Mouse (Mus musculus) spleen, adult 12 weeks (tissue): ENCODE results near the gene Dcbld2.

Experiments used
- DNase-seq: peaks from one replicate; pipeline ENCODE4 v3.0.0; 2022; ENCODE audit warnings: low spot score

The Dcbld2 gene

DNA sequence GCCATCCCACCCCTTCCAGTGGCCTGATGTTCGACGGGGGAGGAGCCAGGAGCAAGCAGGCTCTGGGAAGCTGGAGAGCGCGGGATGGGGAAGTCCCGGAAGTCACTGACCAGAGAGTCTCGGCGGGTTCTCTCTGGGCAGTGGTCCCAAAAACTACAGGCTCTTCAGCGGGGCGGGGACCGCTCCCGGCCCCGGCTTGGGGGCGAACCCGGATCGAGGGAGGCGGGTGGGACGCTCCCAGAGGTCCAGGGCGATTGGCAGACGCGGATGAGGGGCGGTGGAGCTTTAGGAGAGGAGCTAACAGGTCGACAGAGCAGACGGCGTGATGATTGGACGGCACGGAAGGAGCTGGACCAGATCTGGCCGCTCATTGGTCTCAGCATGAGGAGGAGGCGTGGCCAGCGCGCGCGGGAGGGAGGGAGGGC, at the start of gene Dcbld2:
Dcbld2 (plus strand) TSS at position 382 of the 425 bp plus-strand sequence.
- peak; percentile 85 for DNase-seq

DNA sequence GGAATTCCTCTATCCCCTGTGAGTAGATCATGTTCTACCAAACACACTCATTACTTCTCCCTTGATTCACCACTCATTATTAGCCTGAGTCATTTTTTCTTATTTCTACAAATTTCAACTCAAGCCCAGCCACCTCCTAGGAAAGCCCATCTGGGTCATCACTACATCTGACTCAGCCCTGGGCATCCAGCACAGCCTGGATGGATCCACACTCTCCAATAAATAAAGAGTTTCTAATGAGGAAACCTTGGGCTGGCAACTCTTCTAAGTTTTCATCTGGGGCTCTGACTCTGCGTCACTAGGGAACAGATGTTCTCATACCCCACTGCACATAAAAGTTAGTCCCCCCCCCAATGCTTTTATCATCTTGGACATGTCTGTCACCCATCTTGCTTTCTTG, 31.1 kb upstream of the Dcbld2 start:
- DNase-seq, result no peak

DNA sequence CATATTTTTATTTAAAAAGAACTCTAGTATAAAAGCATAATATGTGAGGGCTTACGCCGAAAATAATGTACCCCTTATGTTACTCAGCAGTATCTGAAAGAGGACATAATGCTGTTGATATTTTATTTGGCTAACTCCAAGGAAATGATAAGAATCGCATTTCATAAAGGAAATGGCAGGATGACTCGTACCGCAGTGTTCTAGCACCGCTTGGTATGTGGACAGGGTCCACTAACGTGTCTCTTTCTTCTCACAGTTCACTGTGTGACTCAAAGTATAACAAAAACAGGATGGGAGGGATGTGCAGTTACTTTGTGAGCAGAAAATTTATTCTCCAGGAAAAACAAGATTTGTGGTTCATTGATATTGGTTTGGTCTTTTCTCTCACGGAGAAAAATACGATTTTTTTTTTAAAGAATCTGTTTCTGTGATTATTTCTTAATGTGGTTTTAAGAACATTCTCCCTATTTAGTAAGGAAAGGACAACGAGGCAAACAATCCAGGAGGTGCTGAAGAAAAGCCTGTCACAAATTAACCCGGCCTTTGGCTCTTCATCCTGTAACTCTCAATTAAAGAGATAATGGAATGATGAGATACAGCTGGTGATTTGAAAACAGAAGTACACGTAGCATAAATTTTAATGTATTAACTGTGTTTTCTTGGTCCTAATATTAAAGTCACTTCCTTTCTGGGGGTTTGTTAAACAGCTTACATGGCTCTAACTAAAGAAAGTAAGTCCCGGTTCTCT, 30.3 kb upstream of the Dcbld2 start:
- DNase-seq, result no peak

DNA sequence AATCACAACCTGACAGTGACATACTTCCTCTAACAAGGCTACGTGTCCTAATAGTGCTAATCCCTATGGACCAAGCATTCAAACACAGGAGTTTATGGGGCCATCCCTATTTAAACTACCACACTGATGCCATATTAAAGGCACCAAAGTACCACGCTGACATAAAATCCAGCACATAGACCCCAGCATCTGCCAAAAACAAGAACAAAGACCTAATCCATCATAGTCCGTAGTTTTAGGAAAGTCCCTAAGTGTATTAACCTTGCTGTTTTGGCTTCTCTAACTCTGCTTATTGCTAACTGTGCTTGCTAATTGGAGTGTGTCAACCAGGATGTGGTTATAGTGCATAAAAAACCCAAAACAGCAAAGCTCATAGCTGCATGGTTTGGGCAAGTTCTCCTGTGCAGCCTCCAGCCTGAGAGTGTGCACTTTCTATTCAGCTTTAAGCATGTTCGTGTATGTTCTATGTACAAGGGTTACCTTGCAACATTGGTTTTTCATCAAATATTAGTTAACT, 21.9 kb upstream of the Dcbld2 start:
- no peak for DNase-seq

DNA sequence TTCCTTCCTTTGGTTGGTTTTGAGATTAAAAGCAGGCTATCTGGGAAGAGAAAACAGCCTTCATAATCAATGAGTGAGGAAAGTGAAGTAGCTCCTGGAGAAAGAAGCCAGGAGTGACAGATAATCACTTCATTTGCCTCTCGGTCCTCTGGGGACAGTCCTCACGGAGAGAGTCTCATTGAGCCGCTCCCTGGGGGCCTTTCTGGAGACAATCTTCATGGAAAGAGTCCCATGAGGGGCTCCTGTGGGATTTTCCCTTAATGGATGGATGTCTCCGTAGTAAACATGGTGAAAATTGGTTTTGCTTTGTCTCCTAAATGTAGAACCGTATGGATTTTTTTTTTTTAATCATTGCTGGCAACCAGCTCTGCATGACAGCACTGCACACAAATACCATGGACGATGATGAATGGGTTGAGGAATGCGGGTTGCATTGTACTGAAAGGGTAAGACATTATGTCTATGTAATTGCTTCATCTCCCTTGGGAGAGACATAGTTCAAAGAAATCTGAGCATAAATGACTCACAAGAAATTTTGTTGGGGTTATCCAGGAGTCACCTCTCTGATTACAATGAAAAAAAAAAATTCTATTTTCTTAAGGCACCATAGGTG, 19.0 kb upstream of the Dcbld2 start:
- DNase-seq, result no peak

DNA sequence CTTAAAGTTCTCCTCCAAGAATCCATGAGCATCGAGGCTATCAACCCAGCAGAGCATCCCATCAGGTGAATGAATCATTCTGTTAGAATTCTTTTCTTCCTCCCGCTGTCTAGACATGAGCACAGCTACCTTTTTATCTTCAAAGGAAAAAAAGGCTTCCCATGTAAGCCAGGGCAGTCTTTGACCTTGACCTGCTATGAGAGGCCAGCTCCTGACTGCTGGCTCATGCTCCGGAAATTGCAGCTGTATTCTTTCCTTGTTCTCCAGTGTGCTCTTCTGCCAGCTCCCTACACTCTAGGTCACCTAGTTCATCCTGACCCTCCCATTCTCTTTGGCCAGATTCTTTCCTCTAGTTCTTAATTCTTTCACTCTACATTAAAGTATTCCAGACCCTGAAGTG, 15.2 kb upstream of the Dcbld2 start:
- DNase-seq, result no peak

DNA sequence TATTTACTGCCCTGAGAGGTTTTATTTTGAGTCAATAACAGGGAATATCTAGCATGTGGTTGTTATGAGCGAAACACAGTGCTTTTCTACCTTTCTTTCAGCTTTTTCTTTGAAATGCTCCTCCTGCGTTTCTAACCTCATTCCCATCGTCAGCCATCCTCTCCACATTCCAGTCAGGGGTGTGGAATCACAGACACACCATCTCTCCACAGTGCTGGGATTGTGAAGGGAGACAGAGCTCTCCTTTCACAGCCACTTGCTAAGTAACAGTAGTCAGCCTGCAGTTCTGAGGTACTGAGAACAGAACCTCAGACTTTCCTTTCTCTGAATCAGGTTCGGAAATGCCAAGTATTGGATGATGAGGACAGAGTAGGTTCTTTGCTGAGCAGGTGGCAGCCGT, 14.1 kb upstream of the Dcbld2 start:
- DNase-seq, result no peak

DNA sequence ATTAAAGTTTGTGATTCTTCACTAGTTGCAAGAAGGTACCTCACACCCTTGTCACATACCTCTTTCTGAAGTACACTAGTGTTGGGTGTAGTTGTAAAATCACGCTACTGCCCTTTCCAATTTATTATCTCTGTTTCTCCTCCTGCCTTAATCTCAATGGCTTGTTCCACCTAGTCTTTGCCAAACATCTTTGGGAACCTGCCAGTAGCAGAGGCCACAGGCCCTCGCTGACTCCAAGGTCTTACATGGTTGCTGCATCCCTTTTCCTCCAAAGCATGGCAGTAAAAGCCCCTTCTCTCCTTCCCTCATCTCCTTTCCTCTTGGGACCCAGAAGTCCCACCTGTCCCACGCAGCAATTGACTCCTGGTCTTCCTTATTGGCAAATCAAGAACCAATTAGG, 9.6 kb upstream of the Dcbld2 start:
- no peak for DNase-seq

DNA sequence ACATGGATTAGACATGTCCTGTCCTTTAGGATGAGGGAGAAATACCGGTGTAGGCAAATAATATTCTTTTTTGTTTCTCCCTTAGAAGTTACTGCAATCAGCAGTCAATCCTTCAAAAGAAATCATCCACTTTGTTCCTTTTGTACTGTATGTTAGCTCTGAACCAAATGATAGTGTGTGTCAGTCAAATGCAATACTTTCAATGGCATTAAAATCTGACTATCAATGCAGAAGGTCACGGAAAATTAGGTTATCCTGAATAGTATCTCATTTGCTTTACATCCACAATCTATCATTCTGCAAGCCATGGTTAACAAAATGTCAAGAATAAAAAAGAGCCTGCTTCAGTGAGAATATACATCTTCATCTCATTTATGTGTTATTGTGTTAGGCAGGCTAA, 7.2 kb upstream of the Dcbld2 start:
- no peak for DNase-seq

DNA sequence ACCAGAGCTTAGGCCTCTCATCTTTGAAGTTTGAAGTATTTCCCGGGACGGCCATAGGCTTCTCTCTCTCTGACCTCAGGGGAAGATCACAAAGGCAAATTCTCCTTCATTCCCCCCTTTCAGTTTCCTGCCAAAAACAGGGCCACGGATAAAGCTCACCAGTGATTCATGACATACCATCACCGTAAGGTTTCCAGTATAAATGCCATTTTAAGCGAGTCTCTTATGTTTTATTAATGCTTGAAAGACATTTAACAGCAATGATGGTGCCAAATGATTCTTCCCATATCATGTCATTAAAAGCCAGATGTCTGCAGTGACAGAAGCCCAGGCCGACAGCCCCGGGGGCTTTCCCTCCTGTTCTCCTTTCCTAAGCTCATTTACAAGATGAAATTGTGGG, 3.6 kb upstream of the Dcbld2 start:
- DNase-seq, result no peak

DNA sequence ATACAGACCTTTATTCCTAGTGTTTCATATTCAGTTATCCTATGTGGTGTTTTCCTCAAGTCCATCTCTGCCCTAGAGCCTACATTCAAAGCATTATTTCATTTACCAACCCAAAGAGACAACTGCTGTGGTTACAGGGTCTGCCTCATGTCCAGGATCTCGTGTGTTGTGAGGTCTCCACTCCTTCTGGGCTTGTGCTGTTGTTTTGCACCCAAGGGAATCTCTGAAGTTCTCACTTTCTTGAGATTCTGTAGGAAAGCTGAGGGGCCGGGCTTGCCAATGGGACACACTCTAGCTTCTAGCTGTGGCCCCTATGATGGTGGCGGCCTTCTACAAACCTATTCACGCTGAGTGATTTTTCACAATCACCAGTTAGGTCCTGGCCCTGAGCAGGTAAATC, 3.0 kb upstream of the Dcbld2 start:
- DNase-seq, result no peak

DNA sequence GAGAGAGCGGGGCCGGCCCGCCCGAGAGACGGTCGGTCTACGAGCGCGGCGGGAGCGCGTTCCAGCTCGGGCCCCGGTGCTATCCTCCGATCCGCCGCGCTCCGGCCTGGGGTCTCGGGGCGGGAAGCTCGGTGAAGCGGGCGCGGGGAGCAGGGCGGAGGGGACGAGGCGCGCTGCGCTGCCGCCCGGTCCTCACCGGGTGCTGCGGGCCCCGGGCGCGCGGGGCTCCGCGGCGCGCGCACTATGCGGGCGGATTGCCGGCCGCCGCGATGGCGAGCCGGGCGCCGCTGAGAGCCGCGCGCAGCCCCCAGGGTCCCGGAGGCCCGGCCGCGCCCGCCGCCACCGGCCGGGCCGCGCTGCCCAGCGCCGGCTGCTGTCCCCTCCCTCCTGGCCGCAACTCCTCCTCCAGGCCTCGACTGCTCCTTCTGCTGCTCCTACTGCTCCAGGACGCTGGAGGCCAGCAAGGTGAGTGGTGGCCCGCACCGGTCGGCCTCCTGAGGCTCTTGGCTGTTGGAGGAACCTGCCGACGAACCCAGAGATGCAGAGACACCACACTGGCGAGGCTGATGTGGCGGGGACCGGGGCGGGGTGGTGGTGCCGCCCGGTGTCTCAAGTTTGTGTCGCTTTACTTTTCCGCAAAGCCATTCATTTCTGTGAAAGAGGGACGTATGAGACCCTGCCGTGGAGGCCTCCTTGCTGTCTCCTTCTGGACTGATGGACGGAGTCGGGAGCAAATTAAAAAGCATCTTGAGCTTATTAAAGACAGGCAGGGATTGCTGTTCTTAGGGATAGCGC, 441 bp downstream of the Dcbld2 start:
- no peak for DNase-seq

DNA sequence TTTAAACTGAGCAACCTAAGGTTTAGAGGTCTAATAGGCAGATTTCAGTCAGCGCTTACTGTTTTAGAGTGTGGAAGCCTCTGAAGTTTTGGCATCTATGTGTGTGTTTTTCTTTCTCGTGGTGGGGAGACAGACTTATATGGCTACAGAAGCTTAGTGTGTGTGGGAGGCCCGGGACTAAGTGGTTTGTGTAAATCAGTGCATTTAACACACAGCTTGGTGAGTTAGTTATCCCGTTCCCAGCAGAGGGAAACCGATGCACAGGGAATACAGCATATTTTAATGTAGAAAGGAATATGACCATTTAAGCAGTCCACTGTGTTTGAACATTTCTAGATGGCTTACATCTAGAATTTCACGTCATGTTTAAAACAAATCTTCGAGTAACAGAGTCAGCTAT, 1.6 kb downstream of the Dcbld2 start:
- no peak for DNase-seq

DNA sequence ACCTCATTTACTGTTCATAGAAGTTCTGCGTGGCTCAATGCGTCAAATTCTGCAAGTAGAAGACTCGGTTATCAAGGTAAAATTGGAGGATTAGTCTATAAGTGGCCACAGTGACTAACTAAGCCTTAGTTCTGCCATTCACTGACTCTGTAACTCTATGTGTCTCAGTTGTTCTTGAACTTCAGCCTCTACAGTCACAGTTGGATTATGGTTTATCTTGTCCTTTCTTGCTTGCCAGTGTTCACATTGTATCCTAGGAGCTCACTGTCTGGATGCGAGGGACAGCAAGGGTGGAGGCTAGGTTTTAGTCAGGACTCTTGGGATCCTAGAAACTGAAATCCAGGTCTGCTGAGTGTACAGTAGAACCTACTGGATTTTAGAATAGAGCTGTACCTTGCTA, 6.6 kb downstream of the Dcbld2 start:
- DNase-seq, result no peak

DNA sequence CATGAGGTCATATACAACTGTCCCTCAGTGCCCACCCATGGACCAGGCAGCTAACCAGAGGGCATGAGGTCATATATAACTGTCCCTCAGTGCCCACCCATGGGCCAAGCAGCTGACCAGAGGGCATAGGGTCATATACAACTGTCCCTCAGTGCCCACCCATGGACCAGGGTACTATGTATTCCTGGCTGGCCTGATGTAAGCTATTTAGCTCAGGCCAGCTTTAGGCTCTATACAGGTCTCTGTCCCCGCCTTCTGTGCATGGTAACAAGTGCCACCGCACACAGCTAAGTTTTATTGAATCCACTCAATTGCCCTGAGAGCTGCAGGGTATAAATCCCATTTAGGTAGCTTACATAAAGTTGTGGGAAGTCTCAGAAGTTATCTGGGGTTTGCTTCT, 7.3 kb downstream of the Dcbld2 start:
- DNase-seq, result no peak

DNA sequence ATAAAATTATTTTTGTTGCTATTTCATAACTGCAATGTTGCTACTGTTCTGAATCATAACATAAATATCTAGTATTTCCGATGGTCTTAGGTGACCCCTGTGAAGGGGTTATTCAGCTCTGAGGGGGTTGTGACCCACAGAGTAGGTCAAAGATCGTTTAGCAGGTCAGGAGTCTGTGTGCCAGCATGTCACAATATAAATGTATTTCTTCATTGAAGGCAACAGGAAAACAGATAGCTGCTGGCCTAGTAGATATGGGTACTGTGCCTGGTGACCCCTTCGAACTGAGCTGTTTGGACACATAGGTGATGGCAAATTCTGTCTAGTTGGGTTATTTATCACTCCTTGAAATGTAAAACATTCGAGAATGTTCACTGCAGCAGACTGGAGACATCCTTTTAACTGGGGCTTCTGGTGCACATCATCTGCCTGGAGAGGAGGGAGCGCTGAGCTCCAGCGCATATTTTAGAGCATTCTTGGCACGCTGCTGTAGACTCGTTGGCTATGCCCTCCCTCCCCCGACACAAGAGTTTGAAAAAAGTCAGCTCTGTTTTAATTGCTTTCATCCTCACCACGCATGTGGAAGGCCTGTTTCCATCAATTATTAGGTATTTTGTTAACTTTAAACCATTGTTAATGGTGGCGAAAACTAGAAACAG, 13.6 kb downstream of the Dcbld2 start:
- DNase-seq, result no peak

DNA sequence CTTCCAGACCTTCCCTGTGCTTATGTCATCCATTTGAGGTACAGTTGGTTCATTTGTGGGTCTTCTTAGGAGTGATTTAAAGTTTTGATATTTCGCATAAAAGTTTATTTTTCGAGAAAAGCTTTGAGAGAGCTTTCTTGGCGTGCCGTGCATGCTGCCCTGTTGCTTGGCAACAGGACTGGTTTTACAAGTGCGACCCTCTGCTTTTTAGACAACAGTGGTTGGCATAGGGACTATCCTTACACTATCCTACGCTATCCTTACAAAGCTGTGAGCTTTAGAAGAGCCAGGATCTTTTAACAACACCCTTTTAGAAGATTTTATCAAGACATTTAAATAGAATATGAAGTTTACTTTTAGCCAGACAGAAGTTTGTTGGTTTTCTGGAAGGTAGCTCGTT, 22.0 kb downstream of the Dcbld2 start:
- no peak for DNase-seq

DNA sequence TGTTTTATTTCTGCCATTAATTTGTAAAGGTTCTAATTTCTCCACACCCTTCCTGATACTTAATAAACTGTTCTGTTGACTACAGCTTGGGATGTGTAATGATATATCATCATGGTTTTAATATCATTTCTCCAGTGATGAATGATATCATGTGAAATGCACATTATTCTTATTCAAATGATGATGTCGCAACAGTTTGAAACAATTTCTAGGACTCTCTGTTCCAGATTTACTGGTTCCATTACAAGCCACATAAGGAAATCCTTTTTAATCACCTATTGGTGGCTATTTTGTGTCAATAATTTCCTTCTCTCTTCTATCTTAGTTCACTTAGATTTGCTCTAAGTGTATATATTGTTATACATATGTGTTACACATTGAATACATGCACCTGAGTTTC, 24.1 kb downstream of the Dcbld2 start:
- DNase-seq, result no peak

DNA sequence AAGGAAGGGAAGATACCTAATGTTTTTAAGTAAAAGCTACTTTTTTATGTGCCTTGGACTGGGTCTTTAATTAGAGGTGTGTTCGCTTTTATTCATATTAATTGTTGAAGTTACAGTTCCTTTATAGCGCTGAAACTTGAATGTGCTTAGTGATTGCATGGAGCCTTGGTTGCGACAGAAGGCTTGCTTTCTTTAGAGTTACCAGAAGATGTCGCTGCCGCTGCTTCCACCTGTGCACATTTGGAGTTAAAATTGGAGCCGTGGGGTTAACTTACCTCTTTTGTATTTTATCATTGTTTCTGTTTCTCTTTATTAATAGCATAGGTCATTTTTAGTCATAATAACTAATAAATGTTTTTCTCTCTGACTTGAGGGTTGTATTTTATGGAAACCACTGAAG, 36.5 kb downstream of the Dcbld2 start:
- no peak for DNase-seq

DNA sequence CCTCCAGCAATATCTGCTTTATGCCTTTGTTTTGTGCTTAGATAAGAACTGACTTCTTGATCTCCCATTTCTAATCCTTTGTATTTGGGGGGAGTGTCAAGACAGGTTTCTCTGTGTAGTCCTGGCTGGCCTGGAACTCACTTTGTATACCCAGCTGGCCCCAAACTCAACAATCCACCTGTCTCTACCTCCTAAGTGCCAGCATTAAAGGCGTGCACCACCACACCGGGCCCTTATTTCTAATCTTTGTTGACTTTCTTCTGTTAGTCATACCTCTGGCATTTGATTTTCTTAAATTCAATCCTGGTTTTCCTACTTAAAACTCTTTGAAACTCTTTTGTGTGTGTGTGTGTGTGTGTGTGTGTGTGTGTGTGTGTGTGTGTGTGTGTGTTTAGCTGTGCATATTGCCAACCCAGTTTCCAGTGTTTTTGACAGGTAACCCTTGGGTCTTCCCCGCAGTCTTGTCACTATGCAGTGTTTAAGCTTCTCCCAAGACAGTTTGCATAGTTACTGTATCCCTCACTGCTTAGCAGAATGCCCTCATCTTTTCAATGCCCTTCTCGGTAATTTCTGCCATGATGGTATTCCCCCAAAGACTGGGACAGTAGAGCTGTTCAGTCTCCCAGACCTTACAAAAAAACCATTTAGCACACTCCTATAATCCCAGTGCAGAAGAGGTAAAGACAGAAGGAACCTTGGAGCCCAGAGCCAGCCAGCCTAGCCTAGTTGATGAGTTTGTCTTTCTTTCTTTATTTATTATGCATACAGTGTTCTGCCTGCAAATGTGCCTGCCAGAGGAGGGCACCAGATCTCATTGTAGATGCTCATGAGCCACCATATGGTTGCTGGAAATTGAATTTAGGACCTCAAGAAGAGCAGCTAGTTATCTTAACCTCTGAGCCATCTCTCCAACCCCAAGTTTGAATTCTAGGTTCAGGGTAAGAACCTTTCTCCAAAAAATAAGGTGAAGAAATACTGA, 38.3 kb downstream of the Dcbld2 start:
- DNase-seq, result no peak

DNA sequence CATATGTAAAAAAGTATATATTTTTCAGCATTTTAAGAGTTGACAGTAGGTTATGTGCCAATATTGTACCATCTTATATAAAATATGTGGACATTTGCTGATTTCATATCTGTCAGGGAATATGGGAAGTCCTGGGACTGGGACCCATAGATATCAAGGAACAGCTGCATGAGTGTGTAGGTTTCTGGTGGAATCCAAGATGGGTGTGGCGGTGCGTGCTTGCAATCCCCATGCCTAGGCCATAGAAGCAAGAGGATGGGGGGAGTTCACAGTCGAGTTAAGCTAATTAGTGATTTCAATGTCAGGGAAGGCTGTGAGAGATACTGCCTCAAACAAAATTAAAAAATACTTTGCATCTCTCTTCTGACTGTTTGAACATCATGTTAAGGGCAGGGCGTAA, 40.8 kb downstream of the Dcbld2 start:
- no peak for DNase-seq
